Mouse (Mus musculus) layer of hippocampus, adult 2 months (tissue): ENCODE measurements around the gene Yap1. TPM values are rescaled to one million over a fixed set of nuclear protein-coding genes. Genes with fewer than 3 reads are reported as not detected.

Experiments
- DNase-seq, 2 experiments: peaks; one replicate each; pipeline ENCODE4 v3.0.0; 2022; ENCODE audit warnings: low spot score in 2 of 2
- H3K27ac ChIP-seq: fragments of 200-600 bp; 2 replicates; pipeline ENCODE4 v1.8.1; 2022
- H3K4me3 ChIP-seq: fragments of 200-600 bp; 2 replicates; pipeline ENCODE4 v1.8.1; 2022; ENCODE audit warnings: mild to moderate bottlenecking
- CTCF ChIP-seq: fragments of 200-600 bp; conservative IDR thresholded peaks from 2 replicates; pipeline ENCODE4 v1.8.1; 2022; ENCODE audit warnings: antibody characterized with exemption, mild to moderate bottlenecking, moderate library complexity
- total RNA-seq, 2 experiments: library from RNA; stranded (reverse); gene quantifications; 2 replicates each; pipeline ENCODE4 v1.2.3; 2021

The Yap1 gene
- total RNA-seq, 2 experiments from 2014 or later = 15.7 to 17.7 TPM

GRCm38 (mm10) chr9:7994275-7994674 lies 10.1 kb downstream of the Yap1 start:
- Histone ChIP-seq H3K4me3 (no peak overlapping the region), H3K27ac (no peak overlapping the region)
- no peak for TF ChIP-seq CTCF
- DNase-seq = no peak

- no peak for TF ChIP-seq CTCF
- Histone ChIP-seq H3K4me3 (no peak overlapping the region), H3K27ac (no peak overlapping the region)
- no peak for DNase-seq
Observed at GRCm38 (mm10) chr9:7992651-7993050, 11.7 kb downstream of the Yap1 start.

- Histone ChIP-seq H3K27ac (no peak overlapping the region), H3K4me3 (no peak overlapping the region)
- DNase-seq = no peak
- no peak for TF ChIP-seq CTCF
Observed at GRCm38 (mm10) chr9:7990897-7991296, 13.5 kb downstream of the Yap1 start.

DNA sequence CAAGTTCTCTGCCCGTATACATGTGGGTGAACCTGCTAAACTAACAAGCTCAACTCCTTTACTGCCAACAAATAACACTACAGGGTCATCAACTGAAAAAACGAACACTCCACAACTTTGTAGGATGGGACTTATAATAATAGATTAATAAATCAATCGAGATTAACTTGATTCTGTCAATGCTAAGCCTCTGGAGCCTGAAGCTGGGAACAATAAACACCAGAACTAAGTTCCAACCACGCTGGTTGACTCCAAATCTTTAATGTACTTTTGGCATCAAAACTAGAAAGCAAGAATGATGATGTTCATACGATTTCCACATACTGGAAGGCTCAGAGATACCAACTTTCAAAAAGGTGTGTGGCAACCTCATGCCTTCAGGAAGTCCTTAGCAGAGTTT lies 17.3 kb downstream of the Yap1 start:
- no peak for TF ChIP-seq CTCF
- Histone ChIP-seq H3K4me3 (no peak overlapping the region), H3K27ac (no peak overlapping the region)
- no peak for DNase-seq

DNA sequence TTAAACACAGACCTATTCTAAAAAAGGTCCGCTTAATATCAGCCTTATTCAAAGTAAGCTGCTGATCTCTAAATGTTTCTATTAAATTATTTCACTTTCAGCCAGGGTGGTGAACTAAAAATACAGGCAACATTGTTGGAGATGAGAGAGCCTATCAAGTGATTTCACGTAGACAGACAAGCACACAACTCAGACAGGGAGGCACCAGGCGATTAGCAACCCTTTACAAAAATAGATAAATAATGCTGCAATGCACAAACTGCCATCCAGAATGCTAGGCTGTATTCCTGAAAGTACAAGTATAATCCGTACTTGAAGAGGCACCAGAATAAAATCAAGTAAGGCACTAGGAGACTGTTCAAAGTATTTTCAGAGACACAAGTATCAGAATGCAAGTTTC lies 20.1 kb downstream of the Yap1 start:
- no peak for TF ChIP-seq CTCF
- no peak overlapping the region for H3K27ac ChIP-seq
- no peak for DNase-seq

GRCm38 (mm10) chr9:7983665-7984064 lies 20.7 kb downstream of the Yap1 start:
- H3K4me3 ChIP-seq = no peak overlapping the region
- no peak overlapping the region for H3K27ac ChIP-seq
- TF ChIP-seq CTCF = no peak
- no peak for DNase-seq

More for the DNA sequence above, 20.1 kb downstream of the Yap1 start:
- no peak overlapping the region for H3K4me3 ChIP-seq

DNA sequence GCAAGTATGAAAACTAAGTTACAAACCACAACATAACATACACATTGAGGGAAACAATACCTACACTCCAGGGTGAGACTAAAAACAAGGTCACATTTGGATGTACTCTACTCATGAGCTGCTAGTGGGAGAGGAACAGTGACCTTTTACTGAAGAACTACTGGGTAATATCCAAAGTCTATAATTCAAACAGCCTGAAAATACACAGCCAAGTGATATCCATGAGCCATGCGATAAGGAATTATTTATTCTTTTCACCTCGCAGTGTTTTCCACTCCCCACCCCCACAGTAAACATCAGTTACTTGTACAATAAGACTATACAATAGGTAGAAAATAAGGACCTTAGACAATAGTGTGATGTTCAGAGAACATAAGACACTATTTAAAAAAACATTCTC lies 24.2 kb downstream of the Yap1 start:
- Histone ChIP-seq H3K4me3 (no peak overlapping the region), H3K27ac (no peak overlapping the region)
- no peak for TF ChIP-seq CTCF
- no peak for DNase-seq

DNA sequence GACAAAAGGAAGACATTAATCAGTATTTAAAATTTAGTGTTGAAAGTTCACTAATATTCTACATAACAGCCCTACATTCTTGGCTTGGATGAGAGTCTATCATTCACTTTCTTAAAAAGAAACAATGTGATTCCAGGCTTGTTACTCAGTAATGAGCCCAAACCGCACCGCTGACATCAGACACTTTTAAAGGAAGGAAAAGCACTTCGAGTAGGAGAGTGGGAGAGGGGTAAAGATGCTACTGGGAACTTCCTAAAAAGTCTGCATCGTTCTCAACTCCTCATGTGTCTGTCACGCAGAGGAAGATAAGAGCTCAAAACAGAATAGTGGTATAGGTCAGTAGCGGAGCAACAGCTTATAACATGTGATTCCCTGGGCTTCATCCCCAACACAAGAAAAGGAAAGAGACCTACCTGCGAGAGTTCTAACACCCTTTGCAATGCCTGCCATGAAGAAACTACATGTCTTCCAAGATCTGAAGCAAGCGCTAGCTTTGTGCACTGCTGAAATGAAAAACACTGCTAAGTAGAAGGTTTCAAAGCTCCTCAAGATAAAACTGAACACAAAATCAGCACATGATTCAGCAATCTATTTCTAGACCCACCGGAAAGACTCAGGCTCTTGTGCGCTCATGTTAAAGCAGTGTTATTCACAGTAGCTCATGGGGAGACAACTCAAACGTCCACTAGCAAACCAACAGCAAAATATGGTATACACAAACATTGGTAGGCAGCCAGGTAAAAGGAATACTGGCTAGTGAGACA lies 25.1 kb downstream of the Yap1 start:
- Histone ChIP-seq H3K4me3 (no peak overlapping the region), H3K27ac (no peak overlapping the region)
- no peak for DNase-seq
- no peak for TF ChIP-seq CTCF

GRCm38 (mm10) chr9:7978502-7978901 lies 25.9 kb downstream of the Yap1 start:
- Histone ChIP-seq H3K27ac (no peak overlapping the region), H3K4me3 (no peak overlapping the region)
- DNase-seq = no peak
- peak; percentile 59 for TF ChIP-seq CTCF

DNA sequence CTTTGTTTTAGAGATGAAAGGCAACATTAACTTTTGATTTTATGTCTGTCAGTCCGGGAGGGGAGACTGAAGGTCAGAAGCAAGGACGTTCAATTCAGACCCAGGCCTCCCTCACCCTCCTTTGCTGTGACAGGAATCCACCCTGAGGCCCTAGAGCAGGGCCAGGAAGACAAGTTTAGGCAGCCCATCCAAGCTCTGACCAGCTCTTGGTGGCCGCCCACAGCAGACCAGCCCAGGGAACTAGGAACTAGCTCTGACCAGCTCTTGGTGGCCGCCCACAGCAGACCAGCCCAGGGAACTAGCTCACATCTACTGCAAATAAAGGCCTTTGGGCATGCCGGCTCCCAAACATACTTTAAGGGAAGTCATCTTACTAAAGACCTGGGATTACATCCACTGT lies 26.8 kb downstream of the Yap1 start:
- Histone ChIP-seq H3K4me3 (no peak overlapping the region), H3K27ac (no peak overlapping the region)
- DNase-seq = no peak
- TF ChIP-seq CTCF = no peak

DNA sequence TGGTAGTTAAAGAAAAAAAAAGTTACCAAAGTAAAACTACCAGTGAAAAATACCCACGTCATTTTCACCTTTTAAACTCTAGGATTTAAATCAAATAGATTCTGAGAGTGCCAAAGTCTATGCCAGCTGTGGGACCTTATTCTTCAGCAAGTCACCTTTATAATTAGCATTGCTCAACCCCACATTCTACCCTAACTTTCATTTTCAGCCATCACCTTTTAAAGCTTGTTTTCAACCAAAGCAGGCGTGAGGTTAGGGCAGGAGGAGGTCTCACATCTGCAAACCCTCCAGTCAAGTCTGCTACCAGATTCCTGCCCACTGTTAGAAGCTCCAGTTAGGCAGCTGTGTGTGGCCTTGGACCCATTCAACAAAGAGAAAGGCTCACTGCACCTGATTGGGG lies 32.4 kb downstream of the Yap1 start:
- no peak overlapping the region for H3K27ac ChIP-seq
- DNase-seq = no peak
- TF ChIP-seq CTCF = no peak
- H3K4me3 ChIP-seq = no peak overlapping the region

DNA sequence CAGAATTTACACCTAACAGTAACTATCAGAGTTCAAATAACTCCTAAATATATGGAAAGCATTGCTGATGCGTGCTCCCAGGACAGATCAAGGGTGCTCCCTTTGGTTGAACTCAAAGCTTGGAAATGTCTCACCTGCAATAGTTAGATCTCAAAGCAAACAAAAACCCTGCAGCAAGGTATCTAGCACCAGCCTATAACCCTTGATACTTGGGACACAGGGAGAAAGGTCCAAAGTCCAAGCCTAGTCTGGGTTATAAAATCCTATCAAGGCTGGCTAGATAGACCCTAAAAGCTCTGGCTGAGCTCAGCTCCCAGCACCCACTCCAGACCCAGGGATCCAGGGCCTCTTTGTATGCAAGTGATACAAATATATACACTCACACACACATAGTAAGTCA lies 36.4 kb downstream of the Yap1 start:
- DNase-seq = no peak
- H3K27ac ChIP-seq = no peak overlapping the region
- TF ChIP-seq CTCF = no peak
- H3K4me3 ChIP-seq = no peak overlapping the region

DNA sequence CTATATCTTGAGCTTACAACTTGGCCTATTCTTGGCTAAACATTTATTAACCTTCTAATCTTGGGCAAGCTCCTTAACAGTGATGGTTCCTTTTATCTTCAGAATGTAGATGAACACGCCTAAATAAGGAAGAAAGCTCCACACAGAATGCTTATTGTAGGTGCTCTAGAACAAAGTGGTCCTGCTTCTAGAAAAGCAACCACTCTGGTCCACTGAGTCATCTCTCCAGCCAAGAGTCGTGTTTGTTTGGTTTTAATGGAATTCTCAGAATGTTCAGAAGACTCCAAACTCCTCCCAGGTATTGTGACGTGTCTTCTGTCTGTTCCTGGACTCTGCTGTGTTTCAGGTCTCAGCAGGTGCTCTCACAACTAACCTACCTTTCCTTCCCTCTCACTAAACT lies 38.8 kb downstream of the Yap1 start:
- TF ChIP-seq CTCF = no peak
- DNase-seq = no peak
- Histone ChIP-seq H3K4me3 (no peak overlapping the region), H3K27ac (no peak overlapping the region)

- no peak for DNase-seq
- no peak for TF ChIP-seq CTCF
- Histone ChIP-seq H3K27ac (no peak overlapping the region), H3K4me3 (no peak overlapping the region)
Observed at GRCm38 (mm10) chr9:7963867-7964266, 40.5 kb downstream of the Yap1 start.
